Mouse (Mus musculus) hindbrain, embryonic 16.5 days (tissue): ENCODE results near the gene Prkaa2. TPM values are rescaled to one million over a fixed set of nuclear protein-coding genes. Genes with fewer than 3 reads are reported as not detected.
A peak's percentile ranks its signal among the peaks of the same experiment; 100 is the strongest.

ENCODE experiments used
- ATAC-seq: fragments of 200-750 bp; cut with Nextera tagmentation; 2 replicates; pipeline ENCODE4 v1.8.0; 2017; ENCODE audit warnings: moderate TSS enrichment, moderate library complexity
- H3K27ac ChIP-seq: fragments of 300-500 bp; sonication (generic); 2 replicates; pipeline ENCODE4 v1.5.1; 2014; ENCODE audit warnings: low read depth, mild to moderate bottlenecking, control low read depth, low read length, moderate library complexity
- H3K27me3 ChIP-seq: fragments of 300-500 bp; sonication (generic); replicated peaks from 2 replicates; pipeline ENCODE4 v1.6.1; 2014; ENCODE audit warnings: low read length; ENCODE audit not compliant: control insufficient read depth, insufficient read depth
- H3K36me3 ChIP-seq: fragments of 300-500 bp; sonication (generic); 2 replicates; pipeline ENCODE4 v1.6.1; 2014; ENCODE audit warnings: mild to moderate bottlenecking, low read length, moderate library complexity, mixed read lengths; ENCODE audit not compliant: control insufficient read depth, insufficient read depth
- H3K4me1 ChIP-seq: fragments of 300-500 bp; sonication (generic); 2 replicates; pipeline ENCODE4 v1.6.1; 2014; ENCODE audit warnings: low read depth, low read length; ENCODE audit not compliant: control insufficient read depth, insufficient read depth
- H3K4me2 ChIP-seq: fragments of 300-500 bp; sonication (generic); 2 replicates; pipeline ENCODE4 v1.6.1; 2014; ENCODE audit warnings: mild to moderate bottlenecking, low read length, control low read depth, moderate library complexity
- H3K4me3 ChIP-seq: fragments of 300-500 bp; sonication (generic); 2 replicates; pipeline ENCODE4 v1.5.1; 2014; ENCODE audit warnings: mild to moderate bottlenecking, low read length, control low read depth, moderate library complexity
- H3K9ac ChIP-seq: fragments of 300-500 bp; sonication (generic); 2 replicates; pipeline ENCODE4 v1.6.1; 2014; ENCODE audit warnings: low read depth, mild to moderate bottlenecking, control low read depth, low read length, moderate library complexity
- H3K9me3 ChIP-seq: fragments of 300-500 bp; sonication (generic); 2 replicates; pipeline ENCODE4 v1.6.1; 2014; ENCODE audit warnings: mild to moderate bottlenecking, low read length, moderate library complexity; ENCODE audit not compliant: control insufficient read depth
- WGBS: fragments of 180-500 bp; shearing (Covaris S2); extraction: QIAGEN DNeasy Blood & Tissue Kit; methylation state at CpG from one replicate; pipeline ENCODE4 v1.1.7; 2014; 5-methylcytosine and 5-hydroxymethylcytosine counted together
- polyA plus RNA-seq: library from polyadenylated mRNA; unstranded; fragments of >200 nt; fragmentation: Nextera tagmentation; extraction: Ambion mirVana; gene quantifications from 2 replicates; pipeline ENCODE4 v1.2.1, GENCODE M21; 2015

Gene Prkaa2
- polyA plus RNA-seq, 1 experiment from 2014 or later, result 13.5 TPM

GRCm38 (mm10) chr4:105070982-105071381 lies 38.7 kb downstream of the Prkaa2 start:
- 35% methylated on average over 3 of the region's 3 CpGs for WGBS
- Histone ChIP-seq H3K4me1 (no peaks in the 10 kb centered on the region), H3K27ac (no peak overlapping the region), H3K27me3 (no peaks in the 10 kb centered on the region), H3K4me2 (no peak overlapping the region), H3K36me3 (no peaks in the 10 kb centered on the region), H3K4me3 (no peak overlapping the region), H3K9ac (no peak overlapping the region), H3K9me3 (no peaks in the 10 kb centered on the region)
- ATAC-seq, result peak; percentile 58

DNA sequence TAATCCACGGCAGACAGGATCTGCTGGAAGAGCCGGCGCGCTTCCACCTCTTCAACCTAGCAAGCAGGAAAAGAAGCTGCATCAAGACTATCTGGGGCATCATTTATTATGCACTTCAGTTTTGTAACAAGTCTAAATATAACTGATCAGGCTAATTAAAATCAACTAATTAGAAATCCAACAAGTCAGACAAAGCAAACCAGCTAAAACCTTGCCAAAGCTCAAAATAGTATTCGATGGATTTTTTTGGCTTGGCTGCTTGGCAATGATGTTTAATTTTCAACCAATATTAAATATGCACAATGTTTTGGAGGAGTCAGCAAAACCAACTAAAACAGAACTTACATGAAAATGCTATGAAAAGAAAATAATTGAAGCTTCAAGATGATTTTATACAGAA lies 58.4 kb downstream of the Prkaa2 start:
- Histone ChIP-seq H3K4me2 (no peak overlapping the region), H3K27me3 (no peaks in the 10 kb centered on the region), H3K9ac (no peak overlapping the region), H3K4me3 (no peak overlapping the region), H3K36me3 (no peaks in the 10 kb centered on the region), H3K27ac (no peak overlapping the region), H3K4me1 (no peaks in the 10 kb centered on the region), H3K9me3 (no peaks in the 10 kb centered on the region)
- no peak for ATAC-seq
- WGBS, result 80% methylated on average over 5 of the region's 5 CpGs

- no peaks in the 10 kb centered on the region for H3K9me3 ChIP-seq
- WGBS, result 79% methylated on average over 1 of the region's 1 CpGs
- no peaks in the 10 kb centered on the region for H3K4me1 ChIP-seq
- H3K27ac ChIP-seq, result no peak overlapping the region
- H3K4me2 ChIP-seq, result no peak overlapping the region
- H3K36me3 ChIP-seq, result no peaks in the 10 kb centered on the region
- ATAC-seq, result no peak
- no peak overlapping the region for H3K4me3 ChIP-seq
- no peak overlapping the region for H3K9ac ChIP-seq
- H3K27me3 ChIP-seq, result no peaks in the 10 kb centered on the region
These were observed 59.6 kb downstream of the Prkaa2 start for GRCm38 (mm10) chr4:105050041-105050440.

GRCm38 (mm10) chr4:105034259-105034658 lies 75.4 kb downstream of the Prkaa2 start:
- H3K27me3 ChIP-seq, result no peaks in the 10 kb centered on the region
- H3K9me3 ChIP-seq, result no peaks in the 10 kb centered on the region
- no peak for ATAC-seq
- H3K36me3 ChIP-seq, result peaks cover 7% of the 10 kb centered on the region
- no peak overlapping the region for H3K27ac ChIP-seq
- no peak overlapping the region for H3K4me3 ChIP-seq
- H3K9ac ChIP-seq, result no peak overlapping the region
- no peak overlapping the region for H3K4me2 ChIP-seq
- H3K4me1 ChIP-seq, result no peaks in the 10 kb centered on the region

- Histone ChIP-seq H3K27ac (no peak overlapping the region), H3K9ac (no peak overlapping the region), H3K4me2 (no peak overlapping the region), H3K4me3 (no peak overlapping the region), H3K36me3 (peaks cover 7% of the 10 kb centered on the region), H3K27me3 (no peaks in the 10 kb centered on the region), H3K4me1 (no peaks in the 10 kb centered on the region), H3K9me3 (no peaks in the 10 kb centered on the region)
- ATAC-seq, result no peak
- 41% methylated on average over 7 of the region's 7 CpGs for WGBS
These were observed 76.5 kb downstream of the Prkaa2 start for GRCm38 (mm10) chr4:105033153-105033552.

DNA sequence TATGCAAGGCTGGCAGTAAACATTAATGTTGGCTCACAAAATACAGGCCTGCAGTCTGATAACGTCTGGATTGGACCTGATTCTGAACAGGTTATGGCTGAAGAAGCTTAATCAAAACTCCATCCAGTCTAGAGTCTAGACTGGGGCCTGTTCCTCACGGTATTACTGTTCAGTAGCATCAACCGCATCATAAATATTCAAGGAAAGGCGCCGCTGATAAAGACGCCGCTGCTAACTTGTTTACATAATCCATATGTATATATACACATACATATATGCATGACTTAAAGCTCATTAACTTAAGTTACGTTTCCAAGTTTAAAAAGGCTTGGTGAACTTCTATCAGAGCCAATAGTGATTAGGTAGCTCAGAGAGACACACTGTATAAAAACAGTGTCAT lies 78.6 kb downstream of the Prkaa2 start:
- 72% methylated on average over 8 of the region's 8 CpGs for WGBS

GRCm38 (mm10) chr4:105027278-105027677 lies 82.4 kb downstream of the Prkaa2 start:
- Histone ChIP-seq H3K36me3 (no peaks in the 10 kb centered on the region), H3K9ac (no peak overlapping the region), H3K4me1 (no peaks in the 10 kb centered on the region), H3K4me3 (no peak overlapping the region), H3K4me2 (no peak overlapping the region), H3K27me3 (no peaks in the 10 kb centered on the region), H3K27ac (no peak overlapping the region), H3K9me3 (no peaks in the 10 kb centered on the region)
- 75% methylated on average over 6 of the region's 6 CpGs for WGBS
- no peak for ATAC-seq

More for the DNA sequence above, 78.6 kb downstream of the Prkaa2 start:
- H3K36me3 ChIP-seq, result peaks cover 2% of the 10 kb centered on the region; the same call in 1 of the 2 replicates
- no peaks in the 10 kb centered on the region for H3K4me1 ChIP-seq
- no peak for ATAC-seq
- H3K9ac ChIP-seq, result no peak overlapping the region
- H3K9me3 ChIP-seq, result no peaks in the 10 kb centered on the region
- H3K4me2 ChIP-seq, result no peak overlapping the region
- H3K27me3 ChIP-seq, result no peaks in the 10 kb centered on the region
- H3K27ac ChIP-seq, result no peak overlapping the region
- H3K4me3 ChIP-seq, result no peak overlapping the region

DNA sequence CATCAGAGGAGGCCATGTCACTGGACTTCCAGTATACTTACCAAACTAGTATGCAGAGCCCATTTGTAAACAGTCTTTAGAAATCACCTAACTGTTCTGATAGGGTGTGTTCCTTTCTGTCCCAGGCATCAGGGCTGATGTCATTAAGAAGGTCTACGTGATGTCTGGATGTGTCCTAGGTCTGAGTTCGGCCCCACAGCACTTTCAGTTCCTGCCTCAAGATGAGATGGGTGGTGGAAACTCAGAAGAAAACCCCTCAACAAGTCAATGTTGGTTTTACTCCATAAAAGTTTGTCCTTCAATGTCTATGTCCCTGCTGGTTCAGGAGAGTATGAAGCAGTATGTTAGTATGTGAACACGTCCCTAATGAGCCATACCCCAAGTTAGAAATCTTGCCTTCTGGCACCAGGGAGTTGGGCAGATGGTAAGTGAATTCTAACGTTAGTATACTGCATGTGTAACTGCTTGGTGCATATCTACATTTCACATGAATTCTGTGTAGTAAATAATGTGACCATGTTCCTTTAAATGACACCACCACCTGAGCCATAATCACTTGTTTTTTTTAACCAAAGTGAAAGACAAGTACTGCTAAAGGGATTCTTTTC lies 93.6 kb downstream of the Prkaa2 start:
- WGBS, result 85% methylated on average over 4 of the region's 4 CpGs
- Histone ChIP-seq H3K9ac (no peak overlapping the region), H3K27ac (no peak overlapping the region), H3K27me3 (no peaks in the 10 kb centered on the region), H3K9me3 (no peaks in the 10 kb centered on the region), H3K4me2 (no peak overlapping the region), H3K4me1 (no peaks in the 10 kb centered on the region), H3K4me3 (no peak overlapping the region), H3K36me3 (no peaks in the 10 kb centered on the region)
- no peak for ATAC-seq

DNA sequence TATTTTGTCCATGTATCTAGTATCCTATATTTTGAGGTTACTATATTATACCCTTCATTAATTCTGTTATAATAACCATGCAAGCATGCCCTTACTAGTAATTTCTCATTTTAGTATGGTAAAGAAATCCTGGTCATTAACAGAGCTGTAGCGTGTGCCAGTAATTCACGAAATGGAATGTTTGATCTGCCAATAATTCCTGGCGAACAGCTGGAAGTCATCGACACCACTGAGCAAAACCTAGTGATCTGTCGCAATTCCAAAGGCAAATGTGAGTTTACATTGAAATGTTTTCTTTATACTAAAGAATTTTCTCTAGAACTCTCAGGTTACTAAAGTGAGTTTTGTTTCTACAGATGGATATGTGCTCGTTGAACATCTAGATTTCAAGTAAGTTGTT lies 94.2 kb downstream of the Prkaa2 start:
- no peak overlapping the region for H3K4me3 ChIP-seq
- H3K4me2 ChIP-seq, result no peak overlapping the region
- no peak for ATAC-seq
- no peak overlapping the region for H3K9ac ChIP-seq
- H3K27ac ChIP-seq, result no peak overlapping the region
- WGBS, result 82% methylated on average over 6 of the region's 6 CpGs
- no peaks in the 10 kb centered on the region for H3K27me3 ChIP-seq
- H3K9me3 ChIP-seq, result no peaks in the 10 kb centered on the region
- no peaks in the 10 kb centered on the region for H3K36me3 ChIP-seq
- no peaks in the 10 kb centered on the region for H3K4me1 ChIP-seq

GRCm38 (mm10) chr4:105013718-105014117 lies 96.0 kb downstream of the Prkaa2 start:
- Histone ChIP-seq H3K36me3 (no peaks in the 10 kb centered on the region; the same call in 1 of the 2 replicates), H3K9me3 (no peaks in the 10 kb centered on the region), H3K9ac (no peak overlapping the region), H3K27me3 (no peaks in the 10 kb centered on the region), H3K4me2 (no peak overlapping the region), H3K27ac (no peak overlapping the region), H3K4me1 (no peaks in the 10 kb centered on the region), H3K4me3 (no peak overlapping the region)
- ATAC-seq, result no peak
- 92% methylated on average over 7 of the region's 7 CpGs for WGBS
